10 mouse cellular contexts compared by ENCODE assay signal in the genomic region with DNA sequence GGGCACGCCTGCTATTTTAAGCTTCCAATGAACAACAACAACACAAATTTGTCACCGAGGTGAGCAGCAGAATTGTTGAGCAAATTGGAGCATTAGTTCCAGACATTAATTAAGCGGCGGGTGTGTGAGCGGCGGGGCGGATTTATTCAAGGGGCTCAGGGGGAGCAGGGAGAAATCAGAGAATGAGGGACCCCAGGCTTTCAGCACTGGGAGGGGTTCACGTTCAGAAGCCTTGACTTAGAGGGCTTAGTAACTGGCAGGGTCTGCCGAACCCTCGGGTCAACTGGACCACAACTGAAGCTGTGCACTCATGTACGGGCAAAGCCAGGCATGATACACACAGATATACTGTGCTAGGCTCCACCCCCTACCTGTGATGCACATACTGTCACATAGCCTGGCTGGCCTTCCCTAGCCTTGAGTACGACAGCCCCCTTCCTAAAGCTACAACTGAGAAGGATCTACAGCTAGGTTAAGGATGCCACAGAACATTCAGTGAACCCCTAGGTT. TPM values are rescaled to one million over a fixed set of nuclear protein-coding genes. Genes with fewer than 3 reads are reported as not detected.
A peak's percentile ranks its signal among the peaks of the same experiment; 100 is the strongest.
DNase-seq lines count a peak whose midpoint lies in the region; ATAC-seq and TF ChIP-seq lines count a peak whose summit lies in the region.
"Had no signal": no experiment of that assay in that cellular context is flagged by ENCODE, and none has a peak within 500 bp of the region (broad histone marks: within the 10 kb centered on the region; RNA-seq: fewer than 3 reads in every experiment).

No protein-coding gene starts in this region.

- DNase-seq in heart, adult 18-20 months, result no peak
- peak; percentile 88 for DNase-seq in midbrain, embryonic 11.5 days (ENCODE audit: low spot score, missing footprints)
- no peak for DNase-seq in layer of hippocampus, postnatal 25 days (ENCODE audit: extremely low spot score in 1 of 2, low spot score in 1 of 2)
- no peak for DNase-seq in Muller cell, postnatal 12 days (ENCODE audit: inconsistent ontology term)
- DNase-seq: gastrocnemius, postnatal 25 days had no signal

- no peak for TF ChIP-seq CTCF in olfactory bulb, adult 2 months (IDR thresholded peaks at IDR 0.05; ENCODE audit: insufficient read depth, low read depth, low read length)

- TF ChIP-seq POLR2A in olfactory bulb, adult 2 months (IDR thresholded peaks at IDR 0.05; ENCODE audit: insufficient read depth, low read depth, low read length), result no peak

- 0 out of 2 replicates have a peak overlapping the region, but pooled peaks have one; percentile 69 for H3K9ac ChIP-seq in heart, embryonic 12.5 days
- H3K9ac ChIP-seq in midbrain, embryonic 11.5 days (ENCODE audit: low read length), result no peak overlapping the region
- H3K9ac ChIP-seq in midbrain, embryonic 16.5 days (ENCODE audit: low read depth, low read length), result no peak overlapping the region; the same call in 1 of the 2 replicates
- peak overlapping the region; percentile 4; the same call in 1 of the 2 replicates for H3K9ac ChIP-seq in hindbrain, embryonic 12.5 days

- peak overlapping the region; percentile 90; the same call in 1 of the 2 replicates for H3K4me2 ChIP-seq in heart, embryonic 12.5 days
- H3K4me2 ChIP-seq in midbrain, embryonic 11.5 days, result peak overlapping the region; percentile 72; the same call in 1 of the 2 replicates
- H3K4me2 ChIP-seq in midbrain, embryonic 16.5 days (ENCODE audit: low read length), result no peak overlapping the region
- H3K4me2 ChIP-seq in hindbrain, embryonic 12.5 days (replicated peaks), result peak overlapping the region; percentile 55

- no peak for ATAC-seq in heart, embryonic 12.5 days (ENCODE audit: insufficient number of reproducible peaks, low FRiP score)
- no peak for ATAC-seq in midbrain, embryonic 11.5 days (ENCODE audit: low FRiP score)
- no peak for ATAC-seq in midbrain, embryonic 16.5 days
- ATAC-seq in hindbrain, embryonic 12.5 days (ENCODE audit: low FRiP score), result no peak

- H3K4me1 ChIP-seq in heart, embryonic 12.5 days (replicated peaks), result peaks cover 39% of the 10 kb centered on the region
- peaks cover 30% of the 10 kb centered on the region for H3K4me1 ChIP-seq in midbrain, embryonic 11.5 days (ENCODE audit: control insufficient read depth, insufficient read depth, low read length)
- H3K4me1 ChIP-seq in midbrain, embryonic 16.5 days (ENCODE audit: control insufficient read depth, insufficient read depth, low read length), result peaks cover 17% of the 10 kb centered on the region
- H3K4me1 ChIP-seq in hindbrain, embryonic 12.5 days, result peaks cover 55% of the 10 kb centered on the region
- peaks cover 44% of the 10 kb centered on the region for H3K4me1 ChIP-seq in olfactory bulb, adult 2 months (ENCODE audit: control insufficient read depth, insufficient read depth, low read length)

- no peak overlapping the region for H3K27ac ChIP-seq in heart, embryonic 12.5 days (ENCODE audit: poor library complexity, severe bottlenecking)
- H3K27ac ChIP-seq in midbrain, embryonic 11.5 days (ENCODE audit: low read depth, low read length), result no peak overlapping the region
- H3K27ac ChIP-seq in midbrain, embryonic 16.5 days (ENCODE audit: low read length), result no peak overlapping the region
- H3K27ac ChIP-seq in hindbrain, embryonic 12.5 days, result no peak overlapping the region
- H3K27ac ChIP-seq in olfactory bulb, adult 2 months (ENCODE audit: insufficient read depth, low read depth, low read length), result 0 out of 2 replicates have a peak overlapping the region, but pooled peaks have one; percentile 8

- 35% methylated on average over 12 of the region's 12 CpGs for WGBS in heart, embryonic 12.5 days
- WGBS in midbrain, embryonic 11.5 days, result 24% methylated on average over 12 of the region's 12 CpGs
- 25% methylated on average over 12 of the region's 12 CpGs for WGBS in midbrain, embryonic 16.5 days
- WGBS in hindbrain, embryonic 12.5 days, result 18% methylated on average over 12 of the region's 12 CpGs
- 24% methylated on average over 12 of the region's 12 CpGs for WGBS in olfactory bulb, adult 2 months

- H3K36me3 ChIP-seq in heart, embryonic 12.5 days, result no peaks in the 10 kb centered on the region
- H3K36me3 ChIP-seq in midbrain, embryonic 11.5 days (ENCODE audit: control insufficient read depth, insufficient read depth, low read length), result no peaks in the 10 kb centered on the region
- peaks cover 17% of the 10 kb centered on the region; the same call in 1 of the 2 replicates for H3K36me3 ChIP-seq in midbrain, embryonic 16.5 days (ENCODE audit: control insufficient read depth, insufficient read depth, low read length)
- peaks cover 12% of the 10 kb centered on the region for H3K36me3 ChIP-seq in hindbrain, embryonic 12.5 days

- peak overlapping the region; percentile 52 for H3K4me3 ChIP-seq in heart, embryonic 12.5 days
- H3K4me3 ChIP-seq in midbrain, embryonic 11.5 days (ENCODE audit: low read depth, low read length), result no peak overlapping the region; the same call in 1 of the 2 replicates
- H3K4me3 ChIP-seq in midbrain, embryonic 16.5 days (ENCODE audit: low read depth, low read length), result no peak overlapping the region
- no peak overlapping the region for H3K4me3 ChIP-seq in hindbrain, embryonic 12.5 days
- H3K4me3 ChIP-seq in olfactory bulb, adult 2 months (ENCODE audit: insufficient read depth, low read depth, low read length), result peak overlapping the region; percentile 29; the same call in 1 of the 2 replicates

- H3K27me3 ChIP-seq in heart, embryonic 12.5 days (replicated peaks), result peaks cover 98% of the 10 kb centered on the region
- peaks cover 55% of the 10 kb centered on the region for H3K27me3 ChIP-seq in midbrain, embryonic 11.5 days (ENCODE audit: control insufficient read depth, insufficient read depth, low read length)
- H3K27me3 ChIP-seq in midbrain, embryonic 16.5 days (ENCODE audit: control insufficient read depth, insufficient read depth, low read depth, low read length), result peaks cover 20% of the 10 kb centered on the region
- H3K27me3 ChIP-seq in hindbrain, embryonic 12.5 days, result peaks cover 81% of the 10 kb centered on the region

- no peaks in the 10 kb centered on the region for H3K9me3 ChIP-seq in heart, embryonic 12.5 days (replicated peaks)
- no peaks in the 10 kb centered on the region for H3K9me3 ChIP-seq in midbrain, embryonic 11.5 days (ENCODE audit: control insufficient read depth, low read length)
- H3K9me3 ChIP-seq in midbrain, embryonic 16.5 days (replicated peaks; ENCODE audit: control insufficient read depth, low read length, poor library complexity, severe bottlenecking), result no peaks in the 10 kb centered on the region
- H3K9me3 ChIP-seq in hindbrain, embryonic 12.5 days (replicated peaks), result no peaks in the 10 kb centered on the region

RNA-seq across cellular contexts. Expression of a gene that starts 37.5 kb away (rescaled TPM):
- 0.90 and 1.00 TPM in 2 replicates for polyA plus RNA-seq in heart, embryonic 12.5 days (2016; fragmentation: Nextera tagmentation; extraction: Ambion mirVana)
- total RNA-seq in heart, adult 18-20 months (2021), result not detected
- 0.11 TPM in 1 of 2 replicates, not detected in the other for polyA plus RNA-seq in midbrain, embryonic 11.5 days (2014; fragmentation: Nextera tagmentation; extraction: Ambion mirVana)
- 1.2 and 1.3 TPM in 2 replicates for polyA plus RNA-seq in midbrain, embryonic 16.5 days (2015; fragmentation: Nextera tagmentation; extraction: Ambion mirVana)
- 0.85 and 0.94 TPM in 2 replicates for polyA plus RNA-seq in hindbrain, embryonic 12.5 days (2016; fragmentation: Nextera tagmentation; extraction: Ambion mirVana)
- polyA plus RNA-seq in olfactory bulb, adult 2 months (2012; ENCODE audit: insufficient read depth, insufficient read length, low replicate concordance, missing spikeins), result not detected in 2 replicates
- total RNA-seq in layer of hippocampus, postnatal 25 days (2021), result under 1 TPM in 1 of 2 experiments, not detected in 1; 0.20 TPM
- total RNA-seq: gastrocnemius, postnatal 25 days; liver, adult 2 months had no signal
- polyA plus RNA-seq: liver, adult 2 months had no signal

RNA-seq across cellular contexts. Expression of a gene that starts 38.4 kb away (rescaled TPM):
- 0.09 TPM in 1 of 2 replicates, not detected in the other for polyA plus RNA-seq in heart, embryonic 12.5 days (2016; fragmentation: Nextera tagmentation; extraction: Ambion mirVana)
- total RNA-seq in heart, adult 18-20 months (2021), result under 1 TPM; 0.18 to 0.25 TPM
- 1.7 and 2.2 TPM in 2 replicates for polyA plus RNA-seq in midbrain, embryonic 11.5 days (2014; fragmentation: Nextera tagmentation; extraction: Ambion mirVana)
- 9.2 and 10.4 TPM in 2 replicates for polyA plus RNA-seq in midbrain, embryonic 16.5 days (2015; fragmentation: Nextera tagmentation; extraction: Ambion mirVana)
- 6.3 and 6.7 TPM in 2 replicates for polyA plus RNA-seq in hindbrain, embryonic 12.5 days (2016; fragmentation: Nextera tagmentation; extraction: Ambion mirVana)
- not detected in 2 replicates for polyA plus RNA-seq in olfactory bulb, adult 2 months (2012; ENCODE audit: insufficient read depth, insufficient read length, low replicate concordance, missing spikeins)
- 100 to 1,000 TPM; 260 to 270 TPM for total RNA-seq in layer of hippocampus, postnatal 25 days (2021)

Comparison
In these comparisons a context has a peak if more than half of its experiments do, and no peak if none do; other contexts are left out.
1. H3K4me3 ChIP-seq: peak in heart, embryonic 12.5 days (single experiment) and olfactory bulb, adult 2 months (single experiment); none in midbrain, embryonic 11.5 days (single experiment), midbrain, embryonic 16.5 days (single experiment) and hindbrain, embryonic 12.5 days (single experiment).
2. H3K9ac ChIP-seq: peak in heart, embryonic 12.5 days (single experiment) and hindbrain, embryonic 12.5 days (single experiment); none in midbrain, embryonic 11.5 days (single experiment) and midbrain, embryonic 16.5 days (single experiment).